10 mouse cellular contexts compared by ENCODE assay signal in genomic region chr8:70565561-70565960, GRCm38 (mm10). TPM values are rescaled to one million over a fixed set of nuclear protein-coding genes. Genes with fewer than 3 reads are reported as not detected.
DNase-seq lines count a peak whose midpoint lies in the region; ATAC-seq and TF ChIP-seq lines count a peak whose summit lies in the region.
"Had no signal": no experiment of that assay in that cellular context is flagged by ENCODE, and none has a peak within 500 bp of the region (broad histone marks: within the 10 kb centered on the region; RNA-seq: fewer than 3 reads in every experiment).

No protein-coding gene starts in this region.

- H3K36me3 ChIP-seq in lung, postnatal 0 days (ENCODE audit: insufficient read depth, low read length) = no peaks in the 10 kb centered on the region
- H3K36me3 ChIP-seq in thymus, adult 2 months (ENCODE audit: control insufficient read depth, insufficient read depth, low read length) = no peaks in the 10 kb centered on the region

- H3K4me3 ChIP-seq in lung, postnatal 0 days (ENCODE audit: low read depth, low read length) = no peak overlapping the region
- no peak overlapping the region for H3K4me3 ChIP-seq in thymus, adult 2 months (ENCODE audit: control insufficient read depth, insufficient read depth, low read length)
- H3K4me3 ChIP-seq: liver, embryonic 13.5 days had no signal

- no peak for TF ChIP-seq EP300 in lung, postnatal 0 days (IDR thresholded peaks at IDR 0.05)

- peak; percentile 66 for DNase-seq in adrenal gland, postnatal 10 days
- DNase-seq in adrenal gland, adult 8-10 months = no peak
- DNase-seq in lung, adult 18-20 months = peak; percentile 34 to 56
- DNase-seq in lung, postnatal 0 days (ENCODE audit: low spot score) = no peak
- DNase-seq in kidney, postnatal 10 days = peak; percentile 76
- DNase-seq in thymus, adult 2 months = peak; percentile 39
- no peak for DNase-seq in adipocyte (ENCODE audit: low spot score)
- no peak for DNase-seq in gastrocnemius, postnatal 36 days
- DNase-seq: liver, embryonic 13.5 days had no signal

- peaks cover 39% of the 10 kb centered on the region for H3K4me1 ChIP-seq in lung, postnatal 0 days (ENCODE audit: insufficient read depth, low read depth, low read length)
- peaks cover 46% of the 10 kb centered on the region for H3K4me1 ChIP-seq in thymus, adult 2 months (replicated peaks; ENCODE audit: control insufficient read depth, insufficient read depth, low read length)

- no peaks in the 10 kb centered on the region for H3K9me3 ChIP-seq in lung, postnatal 0 days (ENCODE audit: low read length)
- H3K9me3 ChIP-seq: liver, embryonic 13.5 days had no signal

- no peak for TF ChIP-seq POLR2A in thymus, adult 2 months (IDR thresholded peaks at IDR 0.05; ENCODE audit: control insufficient read depth, extremely low read depth, insufficient read depth, low read length, poor library complexity)

- TF ChIP-seq CTCF in lung, postnatal 0 days (IDR thresholded peaks at IDR 0.05) = no peak
- 0 out of 2 replicates have a peak, but pooled peaks have one; percentile 25 for TF ChIP-seq CTCF in thymus, adult 2 months (IDR thresholded peaks at IDR 0.05; ENCODE audit: borderline replicate concordance, control insufficient read depth, extremely low read depth, insufficient read depth, low read length, poor library complexity)

- no peak overlapping the region for H3K27ac ChIP-seq in lung, postnatal 0 days (ENCODE audit: low read length)
- H3K27ac ChIP-seq in thymus, adult 2 months (ENCODE audit: control insufficient read depth, insufficient read depth, low read length) = peak overlapping the region; percentile 78
- H3K27ac ChIP-seq: liver, embryonic 13.5 days had no signal

- no peak overlapping the region for H3K4me2 ChIP-seq in lung, postnatal 0 days (replicated peaks; ENCODE audit: low read depth, low read length)
- H3K4me2 ChIP-seq: liver, embryonic 13.5 days had no signal

- ATAC-seq in lung, postnatal 0 days = no peak
- ATAC-seq: forebrain, embryonic 16.5 days had no signal

- no peaks in the 10 kb centered on the region for H3K27me3 ChIP-seq in lung, postnatal 0 days (replicated peaks; ENCODE audit: insufficient read depth, low read length)
- no peaks in the 10 kb centered on the region for H3K27me3 ChIP-seq in thymus, adult 2 months (ENCODE audit: control insufficient read depth, insufficient read depth, low read length)
- H3K27me3 ChIP-seq: liver, embryonic 13.5 days had no signal

- intact Hi-C loops in gastrocnemius, postnatal 36 days (cut with DNase I) = no loop called here

- H3K9ac ChIP-seq in lung, postnatal 0 days (replicated peaks; ENCODE audit: low read depth) = no peak overlapping the region

- 34% methylated on average over 3 of the region's 3 CpGs for WGBS in lung, postnatal 0 days
- WGBS in thymus, adult 2 months = under 1% methylated on average over 3 of the region's 3 CpGs

RNA-seq across cellular contexts. Expression of gene Ell, which starts 26.3 kb away (rescaled TPM):
- 10 to 100 TPM; 22.2 to 26.3 TPM for total RNA-seq in adrenal gland, postnatal 10 days (2021)
- 10 to 100 TPM; 25.2 to 38.3 (median 30.3) TPM for total RNA-seq in adrenal gland, adult 8-10 months (2022)
- 11.8 and 13.0 TPM in 2 replicates for polyA plus RNA-seq in lung, postnatal 0 days (2015; fragmentation: Nextera tagmentation; extraction: Ambion mirVana)
- polyA plus RNA-seq in thymus, adult 2 months (2012; rRNA removed) = 40.2 and 42.6 TPM in 2 replicates
- total RNA-seq in gastrocnemius, postnatal 36 days (2021) = 10 to 100 TPM in 1 of 2 experiments, 1 to 10 TPM in 1; 9.6 to 10.5 TPM

RNA-seq across cellular contexts. Expression of gene Isyna1, which starts 28.6 kb away (rescaled TPM):
- 10 to 100 TPM; 59.4 to 59.8 TPM for total RNA-seq in adrenal gland, postnatal 10 days (2021)
- total RNA-seq in adrenal gland, adult 8-10 months (2022) = 100 to 1,000 TPM; 124 to 207 (median 158) TPM
- 49.1 and 57.8 TPM in 2 replicates for polyA plus RNA-seq in lung, postnatal 0 days (2015; fragmentation: Nextera tagmentation; extraction: Ambion mirVana)
- 185 and 201 TPM in 2 replicates for polyA plus RNA-seq in thymus, adult 2 months (2012; rRNA removed)
- total RNA-seq in gastrocnemius, postnatal 36 days (2021) = 1 to 10 TPM; 4.1 to 5.1 TPM

RNA-seq across cellular contexts. Expression of gene Kxd1, which starts 37.8 kb away (rescaled TPM):
- 10 to 100 TPM; 84.0 to 97.4 TPM for total RNA-seq in adrenal gland, postnatal 10 days (2021)
- 10 to 100 TPM; 77.1 to 86.6 (median 80.3) TPM for total RNA-seq in adrenal gland, adult 8-10 months (2022)
- 56.1 and 62.4 TPM in 2 replicates for polyA plus RNA-seq in lung, postnatal 0 days (2015; fragmentation: Nextera tagmentation; extraction: Ambion mirVana)
- 72.7 and 86.7 TPM in 2 replicates for polyA plus RNA-seq in thymus, adult 2 months (2012; rRNA removed)
- 10 to 100 TPM; 67.7 to 74.7 TPM for total RNA-seq in gastrocnemius, postnatal 36 days (2021)

RNA-seq across cellular contexts. Expression of gene Fkbp8, which starts 38.0 kb away (rescaled TPM):
- total RNA-seq in adrenal gland, postnatal 10 days (2021) = 100 to 1,000 TPM; 226 to 250 TPM
- 100 to 1,000 TPM; 352 to 405 (median 379) TPM for total RNA-seq in adrenal gland, adult 8-10 months (2022)
- 222 and 228 TPM in 2 replicates for polyA plus RNA-seq in lung, postnatal 0 days (2015; fragmentation: Nextera tagmentation; extraction: Ambion mirVana)
- polyA plus RNA-seq in thymus, adult 2 months (2012; rRNA removed) = 613 and 640 TPM in 2 replicates
- total RNA-seq in gastrocnemius, postnatal 36 days (2021) = 100 to 1,000 TPM in 1 of 2 experiments, 10 to 100 TPM in 1; 99.3 to 107 TPM

RNA-seq across cellular contexts. Expression of gene Ssbp4, which starts 43.1 kb away (rescaled TPM):
- total RNA-seq in adrenal gland, postnatal 10 days (2021) = 10 to 100 TPM; 92.0 to 96.9 TPM
- total RNA-seq in adrenal gland, adult 8-10 months (2022) = 100 to 1,000 TPM in 2 of 4 experiments, 10 to 100 TPM in 2; 69.3 to 158 (median 120) TPM
- 117 and 125 TPM in 2 replicates for polyA plus RNA-seq in lung, postnatal 0 days (2015; fragmentation: Nextera tagmentation; extraction: Ambion mirVana)
- 392 and 506 TPM in 2 replicates for polyA plus RNA-seq in thymus, adult 2 months (2012; rRNA removed)
- total RNA-seq in gastrocnemius, postnatal 36 days (2021) = 10 to 100 TPM; 12.5 to 15.9 TPM

Comparison
In these comparisons a context has a peak if more than half of its experiments do, and no peak if none do; other contexts are left out.
1. DNase-seq: peak in adrenal gland, postnatal 10 days (single experiment), lung, adult 18-20 months (2 of 2), kidney, postnatal 10 days (single experiment) and thymus, adult 2 months (single experiment); none in adrenal gland, adult 8-10 months (single experiment), lung, postnatal 0 days (single experiment), adipocyte (single experiment) and gastrocnemius, postnatal 36 days (0 of 2).
2. RNA of gene Isyna1, which starts 28.6 kb away (total RNA-seq): 124 to 207 TPM in adrenal gland, adult 8-10 months and 59.4 to 59.8 TPM in adrenal gland, postnatal 10 days; 4.1 to 5.1 TPM in gastrocnemius, postnatal 36 days; every median in the first group is over 4 times any median in the second.